Mouse (Mus musculus) adrenal gland, postnatal 4 days (tissue): Measurements from ENCODE around the gene Atp10b. TPM values are rescaled to one million over a fixed set of nuclear protein-coding genes. Genes with fewer than 3 reads are reported as not detected.

Experiments
- total RNA-seq, 2 experiments: library from RNA; stranded (reverse); gene quantifications; 2 replicates each; pipeline ENCODE4 v1.2.3; 2021

Gene Atp10b
- total RNA-seq, 2 experiments from 2014 or later: 0.62 TPM

Other genes starting within 250 kb of the Atp10b start
- gene Gm9972, start 114.1 kb upstream of the Atp10b start, total RNA-seq: not detected